Mouse (Mus musculus) splenic B cell, adult 2 months (primary cell): Measurements from ENCODE around the gene Trim44.

Experiments used
- DNase-seq: peaks from one replicate; pipeline ENCODE4 v3.0.0-alpha.2; 2011; ENCODE audit warnings: low read depth, low spot score
- H3K27me3 ChIP-seq: 2 replicates; pipeline ENCODE4 v1.6.1; 2012; ENCODE audit warnings: mild to moderate bottlenecking, low read length, moderate library complexity, mixed read lengths; ENCODE audit not compliant: control insufficient read depth, poor library complexity, insufficient read depth, severe bottlenecking
- H3K36me3 ChIP-seq: 2 replicates; pipeline ENCODE4 v1.6.1; 2012; ENCODE audit warnings: mild to moderate bottlenecking, low read length, moderate library complexity, mixed read lengths; ENCODE audit not compliant: control insufficient read depth, poor library complexity, insufficient read depth, severe bottlenecking

Trim44 gene

GRCm38 (mm10) chr2:102427974-102428373 lies 20.3 kb upstream of the Trim44 start:
- no peak for DNase-seq
- Histone ChIP-seq H3K36me3 (no peaks in the 10 kb centered on the region), H3K27me3 (no peaks in the 10 kb centered on the region)

- no peaks in the 10 kb centered on the region for H3K36me3 ChIP-seq
- no peak for DNase-seq
- no peaks in the 10 kb centered on the region for H3K27me3 ChIP-seq
Measured at GRCm38 (mm10) chr2:102426434-102426833, 18.8 kb upstream of the Trim44 start.

DNA sequence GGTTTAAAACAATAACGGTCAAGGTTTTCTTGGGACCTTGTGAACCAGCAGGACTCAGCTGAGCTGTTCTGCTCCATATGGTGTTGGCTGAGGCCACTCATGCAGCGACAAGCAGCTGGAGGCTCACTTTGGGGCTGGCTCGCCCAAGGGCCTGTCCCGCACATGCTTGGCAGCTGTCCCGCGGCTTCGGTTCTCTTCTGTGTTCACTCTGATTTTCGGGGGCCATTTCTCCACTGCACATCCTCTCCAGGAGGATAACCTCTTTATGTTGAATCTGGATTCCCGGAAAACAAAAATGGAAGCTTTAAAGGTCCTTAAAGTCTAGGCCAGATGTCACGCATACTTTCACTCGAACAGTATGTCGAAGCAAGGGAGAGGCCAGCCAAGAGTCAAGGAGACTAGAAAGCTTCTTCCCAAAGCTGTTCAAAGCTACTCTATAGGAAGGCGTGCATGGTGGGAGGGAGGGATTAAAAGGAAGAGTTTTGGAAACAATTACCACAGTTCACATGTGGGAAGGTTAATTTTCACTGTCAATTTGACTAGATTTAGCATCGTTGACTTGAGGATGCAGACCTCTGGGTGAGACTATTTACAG lies 8.6 kb upstream of the Trim44 start:
- Histone ChIP-seq H3K36me3 (no peaks in the 10 kb centered on the region), H3K27me3 (no peaks in the 10 kb centered on the region)
- no peak for DNase-seq

DNA sequence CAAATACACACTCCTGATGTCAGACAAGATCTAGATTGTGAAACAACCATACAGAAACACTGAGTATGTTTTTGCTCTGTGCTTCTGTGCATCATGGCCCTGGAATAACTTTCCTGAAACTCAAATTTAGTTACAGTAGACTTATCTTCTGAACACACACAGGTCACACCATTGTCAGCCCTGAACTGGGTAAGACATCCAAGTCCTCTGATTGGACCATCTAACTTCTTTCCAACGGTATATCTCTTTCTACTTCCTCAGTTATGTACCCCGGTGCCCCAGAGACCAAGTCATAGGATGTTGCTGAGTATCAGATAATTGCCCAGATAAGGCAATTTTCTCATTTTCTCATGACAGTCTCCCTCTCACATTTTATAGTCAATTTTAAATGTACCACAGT lies 5.1 kb upstream of the Trim44 start:
- H3K36me3 ChIP-seq: no peaks in the 10 kb centered on the region
- no peak for DNase-seq
- no peaks in the 10 kb centered on the region for H3K27me3 ChIP-seq

DNA sequence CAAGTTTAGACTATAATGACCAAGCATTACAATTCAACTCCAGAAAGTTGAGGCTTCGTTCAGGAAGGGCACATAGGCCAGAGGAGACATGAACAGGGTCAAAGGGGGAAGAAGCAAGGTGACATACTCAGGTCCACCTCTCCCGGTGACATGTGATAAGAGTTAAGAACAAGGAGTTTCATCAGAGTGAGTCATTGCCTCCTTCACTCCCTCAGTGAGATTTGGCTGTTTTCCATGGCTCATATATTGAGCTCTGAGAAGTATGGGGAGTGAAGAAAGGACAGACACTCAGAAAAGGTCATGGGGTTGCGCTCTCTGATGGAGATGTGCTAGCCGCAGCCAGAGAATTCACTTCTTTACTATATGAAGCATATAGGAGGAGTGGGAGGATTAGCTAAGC lies 3.0 kb upstream of the Trim44 start:
- no peak for DNase-seq
- no peaks in the 10 kb centered on the region for H3K36me3 ChIP-seq
- no peaks in the 10 kb centered on the region for H3K27me3 ChIP-seq

- no peak for DNase-seq
Measured at GRCm38 (mm10) chr2:102409741-102410140, 2.1 kb upstream of the Trim44 start.

DNA sequence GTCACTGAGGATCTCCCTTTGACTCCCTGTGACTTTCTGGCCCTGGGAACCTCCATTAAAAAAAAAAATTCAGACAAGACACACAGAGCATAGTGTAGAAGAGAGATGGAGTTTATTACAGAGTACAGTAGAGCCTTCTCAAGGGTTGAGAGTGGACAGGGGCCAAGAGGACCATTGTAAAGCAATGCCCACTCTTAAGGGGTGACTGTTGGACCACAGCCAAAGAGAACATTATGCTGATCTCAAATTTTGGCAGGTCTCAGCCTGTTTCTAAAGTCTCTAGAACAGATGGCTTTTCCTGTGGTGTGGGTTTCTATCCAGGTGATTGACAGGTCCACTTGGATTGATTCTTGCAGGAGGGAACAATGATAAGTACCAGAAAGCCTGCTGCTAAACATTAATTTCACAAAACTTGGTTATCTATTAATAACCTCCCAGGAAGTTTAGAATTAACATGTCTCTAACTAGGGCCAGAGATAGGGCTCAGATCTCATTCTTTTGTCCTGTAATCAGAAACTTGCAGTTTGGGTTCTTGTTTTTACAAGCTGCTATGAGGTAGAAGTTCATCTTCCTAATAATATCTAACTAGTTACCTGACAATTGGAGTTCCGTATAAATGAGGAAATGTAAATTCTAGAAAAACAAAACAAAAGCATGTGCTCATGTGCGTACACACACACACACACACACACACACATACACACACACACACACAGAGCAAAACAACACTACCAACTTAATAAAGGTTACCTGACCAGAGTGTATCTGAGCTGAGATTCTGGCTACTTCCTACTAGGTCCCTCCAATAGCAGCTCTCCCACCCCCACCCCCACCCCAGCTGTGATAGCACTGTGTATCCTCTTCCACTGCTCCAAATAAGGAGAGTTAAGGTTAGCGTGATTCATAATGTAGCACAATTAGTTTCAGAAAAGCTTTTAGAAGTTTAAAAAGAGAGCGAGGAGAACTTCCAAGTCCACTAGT lies 1.0 kb downstream of the Trim44 start:
- H3K27me3 ChIP-seq: no peaks in the 10 kb centered on the region
- H3K36me3 ChIP-seq: no peaks in the 10 kb centered on the region
- no peak for DNase-seq

More at GRCm38 (mm10) chr2:102409741-102410140, 2.1 kb upstream of the Trim44 start:
- Histone ChIP-seq H3K27me3 (no peaks in the 10 kb centered on the region), H3K36me3 (no peaks in the 10 kb centered on the region)

GRCm38 (mm10) chr2:102403982-102404381 lies 3.6 kb downstream of the Trim44 start:
- H3K36me3 ChIP-seq: no peaks in the 10 kb centered on the region
- DNase-seq: no peak
- no peaks in the 10 kb centered on the region for H3K27me3 ChIP-seq

DNA sequence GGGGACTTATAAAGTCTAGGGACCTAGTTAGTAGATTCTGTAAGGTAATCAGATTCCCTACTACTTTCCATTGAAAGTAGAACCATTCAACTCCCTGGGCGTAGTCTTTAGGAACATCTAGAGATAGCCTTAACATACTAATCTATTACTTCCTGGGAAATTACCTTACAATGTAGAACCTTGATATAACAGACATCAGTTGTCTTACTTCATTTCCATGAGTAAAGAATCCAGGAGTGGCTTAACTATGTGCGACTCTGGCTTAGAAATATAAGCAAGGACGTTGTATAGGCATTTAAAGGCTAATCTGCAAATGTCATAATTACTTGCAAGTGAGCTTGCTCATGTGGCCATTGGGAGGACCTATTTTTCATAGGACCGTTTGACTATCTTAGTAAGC lies 4.3 kb downstream of the Trim44 start:
- no peak for DNase-seq
- Histone ChIP-seq H3K36me3 (no peaks in the 10 kb centered on the region), H3K27me3 (no peaks in the 10 kb centered on the region)

DNA sequence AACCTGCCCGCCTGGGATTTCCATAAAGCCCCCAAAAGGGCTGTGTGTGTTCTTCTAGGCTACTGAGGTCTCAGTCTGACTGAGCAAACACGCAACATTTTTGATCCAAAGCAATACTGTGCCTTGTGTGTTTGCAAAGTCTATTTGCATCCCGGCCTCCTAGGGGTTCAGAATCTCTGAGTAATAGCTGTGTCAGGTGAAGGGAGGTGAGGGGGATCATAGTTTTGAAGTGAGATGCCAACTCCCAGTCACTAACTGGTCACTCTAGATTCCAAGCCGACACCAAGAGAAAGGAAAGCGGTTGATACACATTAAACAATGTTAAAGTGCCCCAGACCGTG lies 6.3 kb downstream of the Trim44 start:
- H3K27me3 ChIP-seq: no peaks in the 10 kb centered on the region
- no peak for DNase-seq
- H3K36me3 ChIP-seq: no peaks in the 10 kb centered on the region

DNA sequence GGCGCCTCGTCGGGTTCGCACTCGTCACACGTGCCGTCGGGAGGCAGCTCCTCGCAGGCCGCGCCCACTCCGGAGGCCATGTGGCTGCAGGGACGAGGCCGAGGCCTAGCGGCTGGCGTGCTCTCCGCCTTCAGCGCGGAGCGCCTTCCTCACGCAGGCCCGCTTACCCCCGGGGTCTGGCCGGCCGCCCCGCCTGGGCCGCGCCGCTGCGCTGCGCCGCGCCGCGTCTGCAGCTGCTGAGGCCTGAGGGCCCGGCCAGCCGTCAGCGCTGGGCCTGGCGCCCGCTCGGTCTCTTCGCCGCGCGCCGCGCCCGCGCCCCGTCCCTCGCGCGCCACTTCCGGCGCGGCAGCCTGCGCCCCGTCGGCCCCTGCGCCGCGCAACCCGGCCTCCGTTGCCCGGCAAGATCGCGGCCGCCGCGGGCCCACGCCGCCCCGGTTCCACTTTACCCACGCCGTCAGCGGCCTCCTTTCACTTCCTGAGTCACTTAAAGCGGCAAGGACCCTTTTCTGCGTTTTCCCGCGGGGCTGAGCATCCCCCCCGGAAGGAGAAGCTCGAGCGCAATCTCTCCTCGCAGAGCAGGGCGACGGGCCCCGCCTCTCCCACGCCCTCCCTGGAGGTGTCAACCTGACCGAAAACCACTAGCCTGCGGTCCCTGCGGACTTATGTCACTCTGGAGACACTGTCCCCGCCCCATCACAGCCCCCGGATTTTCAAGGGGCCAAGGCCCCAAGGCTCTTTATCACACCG lies 6.8 kb downstream of the Trim44 start:
- no peaks in the 10 kb centered on the region for H3K36me3 ChIP-seq
- DNase-seq: peak; percentile 87
- no peaks in the 10 kb centered on the region for H3K27me3 ChIP-seq

DNA sequence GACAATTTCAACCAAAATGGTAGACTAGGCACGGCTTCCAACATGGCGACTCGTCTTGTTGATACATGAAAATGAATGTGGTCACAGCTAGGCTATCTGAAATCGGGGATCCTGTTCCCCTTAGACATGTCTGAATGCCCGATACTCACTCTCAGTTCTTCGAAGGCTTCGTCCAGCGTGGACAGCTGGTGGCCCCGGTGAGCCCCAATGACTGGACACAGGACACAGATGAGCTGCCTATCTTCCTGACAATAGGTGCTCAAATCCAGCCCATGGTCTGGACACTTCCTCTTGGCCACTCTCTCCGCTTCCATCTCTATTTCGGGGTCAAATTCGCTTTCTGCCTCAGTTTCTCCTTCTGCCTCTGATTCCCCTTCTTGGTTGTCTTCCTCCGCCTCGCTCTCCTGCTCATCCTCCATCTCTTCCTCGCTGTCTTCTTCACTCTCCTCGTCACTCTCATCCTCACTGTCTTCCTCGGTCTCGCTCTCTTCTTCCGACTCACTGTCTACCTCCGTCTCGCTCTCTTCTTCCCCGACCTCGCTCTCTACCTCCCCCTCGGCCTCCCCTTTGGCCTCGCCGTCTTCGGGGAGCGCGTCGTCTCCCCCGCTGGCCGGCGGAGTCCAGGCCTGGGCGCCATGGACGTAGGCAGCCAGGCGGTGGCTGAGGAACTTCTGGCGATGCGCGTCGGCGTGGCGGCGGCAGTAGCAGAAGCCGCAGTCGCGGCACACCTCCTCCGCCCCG lies 7.6 kb downstream of the Trim44 start:
- Histone ChIP-seq H3K27me3 (no peaks in the 10 kb centered on the region), H3K36me3 (no peaks in the 10 kb centered on the region)
- DNase-seq: peak; percentile 7

DNA sequence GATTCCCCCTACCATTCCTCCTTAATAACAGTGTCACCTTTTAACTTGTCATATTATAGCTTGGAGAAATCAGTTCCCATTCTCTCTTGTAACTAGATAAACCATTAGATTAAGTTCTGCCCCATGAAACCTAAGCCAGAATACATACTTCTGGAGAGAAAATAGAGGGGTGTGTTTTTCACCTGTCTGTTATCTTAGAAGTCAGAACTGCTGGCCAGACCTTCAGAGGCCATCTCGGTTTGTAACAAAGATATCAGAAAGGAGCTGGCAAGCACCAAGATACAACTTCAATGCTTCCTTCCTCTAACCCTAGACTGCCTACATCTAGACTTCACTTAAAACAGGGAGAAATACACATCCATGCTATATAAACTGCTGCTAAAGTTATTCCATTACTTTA lies 11.1 kb downstream of the Trim44 start:
- H3K36me3 ChIP-seq: 0 out of 2 replicates have a peak, but pooled peaks cover 2% of the 10 kb centered on the region
- DNase-seq: no peak
- H3K27me3 ChIP-seq: no peaks in the 10 kb centered on the region

GRCm38 (mm10) chr2:102393457-102393856 lies 14.2 kb downstream of the Trim44 start:
- DNase-seq: no peak
- no peaks in the 10 kb centered on the region for H3K27me3 ChIP-seq
- H3K36me3 ChIP-seq: 0 out of 2 replicates have a peak, but pooled peaks cover 2% of the 10 kb centered on the region
